Mouse (Mus musculus) thymus, adult 2 months (tissue): Measurements from ENCODE around the gene Cnih3. TPM values are rescaled to one million over a fixed set of nuclear protein-coding genes. Genes with fewer than 3 reads are reported as not detected.

ENCODE experiments used
- DNase-seq: peaks from one replicate; pipeline ENCODE4 v3.0.0; 2021
- H3K27ac ChIP-seq: fragments of 200-500 bp; 2 replicates; pipeline ENCODE4 v1.5.1; 2012; ENCODE audit warnings: low read length, control low read depth; ENCODE audit not compliant: control insufficient read depth, insufficient read depth
- H3K27me3 ChIP-seq: fragments of 200-500 bp; 2 replicates; pipeline ENCODE4 v1.6.1; 2012; ENCODE audit warnings: mild to moderate bottlenecking, low read length, moderate library complexity, mixed read lengths; ENCODE audit not compliant: control insufficient read depth, insufficient read depth
- H3K36me3 ChIP-seq: fragments of 200-500 bp; 2 replicates; pipeline ENCODE4 v1.6.1; 2012; ENCODE audit warnings: mild to moderate bottlenecking, low read length, moderate library complexity; ENCODE audit not compliant: control insufficient read depth, insufficient read depth
- H3K4me1 ChIP-seq: fragments of 200-500 bp; replicated peaks from 2 replicates; pipeline ENCODE4 v1.6.1; 2012; ENCODE audit warnings: low read length; ENCODE audit not compliant: control insufficient read depth, insufficient read depth
- H3K4me3 ChIP-seq: fragments of 200-500 bp; 2 replicates; pipeline ENCODE4 v1.5.1; 2012; ENCODE audit warnings: mild to moderate bottlenecking, low read length, control low read depth, moderate library complexity; ENCODE audit not compliant: control insufficient read depth, insufficient read depth
- CTCF ChIP-seq: fragments of 200-500 bp; IDR thresholded peaks from 2 replicates; pipeline ENCODE4 v1.5.1; 2012; ENCODE audit warnings: mild to moderate bottlenecking, control low read depth, low read length, moderate library complexity, borderline replicate concordance; ENCODE audit not compliant: control insufficient read depth, poor library complexity, insufficient read depth; ENCODE audit errors: extremely low read depth
- POLR2A ChIP-seq: fragments of 200-500 bp; IDR thresholded peaks from 2 replicates; pipeline ENCODE4 v1.6.1; 2012; ENCODE audit warnings: mild to moderate bottlenecking, low read length, control low read depth, moderate library complexity; ENCODE audit not compliant: control insufficient read depth, poor library complexity, insufficient read depth; ENCODE audit errors: extremely low read depth
- WGBS: fragments of 180-500 bp; shearing (Covaris S2); methylation state at CpG from one replicate; pipeline ENCODE4 v1.1.7; 2018; 5-methylcytosine and 5-hydroxymethylcytosine counted together
- polyA plus RNA-seq: library from polyadenylated mRNA; depleted of rRNA; stranded (reverse); fragments of >200 nt; gene quantifications from 2 replicates; pipeline ENCODE4 v1.2.3, GENCODE M21; 2012

Cnih3 gene
- polyA plus RNA-seq, 1 experiment = not detected

DNA sequence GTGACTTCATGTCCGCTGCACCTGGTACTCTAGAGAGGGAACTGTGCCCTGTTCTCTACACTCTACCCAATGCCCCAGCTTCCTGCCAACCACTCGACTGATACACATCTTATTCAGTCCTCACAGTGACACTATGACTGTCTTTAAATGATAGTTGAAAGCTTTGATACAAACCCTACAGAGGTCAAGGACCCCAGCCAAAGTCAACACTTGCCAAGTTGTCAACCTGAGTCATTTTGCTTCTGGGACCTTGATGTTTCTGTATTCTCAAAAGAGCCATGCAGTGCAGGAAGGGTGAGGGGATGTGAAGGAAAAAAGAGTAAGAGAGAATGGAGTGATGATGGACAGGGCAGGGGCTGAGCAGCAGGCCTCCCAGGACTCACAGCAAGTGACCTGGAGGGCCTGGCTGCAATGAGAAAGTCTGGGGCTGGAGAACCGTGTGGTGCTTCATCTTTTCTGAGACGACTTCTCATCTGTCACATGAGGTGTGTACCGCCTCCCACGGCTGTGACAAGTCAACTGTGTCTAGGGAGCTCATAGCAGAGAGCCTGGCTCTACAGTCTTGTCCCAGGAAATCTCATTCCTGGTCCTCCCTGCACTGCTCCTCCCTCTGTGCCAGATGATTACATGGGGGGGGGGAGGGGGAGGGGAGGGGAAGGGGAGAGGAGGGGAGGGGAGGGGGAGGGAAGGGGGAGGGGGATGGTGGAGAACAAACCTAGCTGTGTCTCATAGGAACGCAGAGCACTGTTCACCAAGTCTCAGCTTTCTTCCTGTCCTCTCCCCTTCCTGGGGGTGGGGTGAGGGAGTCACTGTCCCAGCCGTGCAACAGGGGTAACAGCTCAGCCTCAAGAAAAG, 109.8 kb downstream of the Cnih3 start:
- H3K36me3 ChIP-seq = no peaks in the 10 kb centered on the region
- 56% methylated on average over 8 of the region's 8 CpGs for WGBS
- DNase-seq = no peak
- H3K4me3 ChIP-seq = no peak overlapping the region
- H3K27ac ChIP-seq = no peak overlapping the region
- no peaks in the 10 kb centered on the region for H3K4me1 ChIP-seq
- TF ChIP-seq CTCF (no peak), POLR2A (no peak)
- no peaks in the 10 kb centered on the region for H3K27me3 ChIP-seq

DNA sequence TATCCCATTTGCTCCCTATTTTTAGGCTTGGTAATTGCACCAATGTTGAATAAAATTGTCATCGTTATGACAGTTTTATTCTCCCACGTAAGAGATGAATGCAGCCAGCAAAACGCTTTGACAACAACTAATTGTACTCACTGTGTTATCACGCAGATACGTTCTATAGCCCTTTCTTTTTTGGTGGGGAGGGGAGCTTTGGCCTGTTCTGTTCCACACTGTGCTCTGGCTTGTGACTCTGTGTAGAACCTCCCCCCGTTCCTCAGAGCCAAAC, 110.4 kb downstream of the Cnih3 start:
- H3K27me3 ChIP-seq = no peaks in the 10 kb centered on the region
- DNase-seq = no peak
- no peaks in the 10 kb centered on the region for H3K4me1 ChIP-seq
- H3K4me3 ChIP-seq = no peak overlapping the region
- no peak for TF ChIP-seq CTCF
- no peak for TF ChIP-seq POLR2A
- H3K27ac ChIP-seq = no peak overlapping the region
- WGBS = 89% methylated on average over 6 of the region's 6 CpGs
- H3K36me3 ChIP-seq = no peaks in the 10 kb centered on the region

DNA sequence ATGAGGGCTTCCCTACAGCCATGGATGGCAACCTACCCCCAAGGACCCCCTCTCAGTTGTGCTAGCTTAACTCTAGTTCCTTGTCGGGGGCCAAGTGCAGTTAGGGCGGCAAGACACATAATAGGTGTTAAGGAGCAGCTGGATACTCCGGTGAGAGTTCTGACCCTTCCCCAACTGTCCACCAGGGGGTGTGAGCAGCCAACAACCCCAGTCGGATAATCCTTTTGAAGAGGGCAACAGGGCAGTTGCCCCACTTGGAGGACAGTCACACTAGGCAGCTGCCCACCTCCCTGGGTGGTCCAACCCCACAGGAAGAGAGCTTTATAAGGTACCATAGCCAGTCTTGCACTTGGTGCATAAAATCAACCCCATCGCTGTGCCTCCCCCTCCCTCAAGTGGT, 112.6 kb downstream of the Cnih3 start:
- Histone ChIP-seq H3K4me3 (no peak overlapping the region), H3K4me1 (no peaks in the 10 kb centered on the region), H3K27me3 (no peaks in the 10 kb centered on the region), H3K36me3 (no peaks in the 10 kb centered on the region), H3K27ac (no peak overlapping the region)
- WGBS = 41% methylated on average over 5 of the region's 5 CpGs
- TF ChIP-seq POLR2A (no peak), CTCF (peak; percentile 50; the same call in 1 of the 2 replicates)
- DNase-seq = peak; percentile 11

DNA sequence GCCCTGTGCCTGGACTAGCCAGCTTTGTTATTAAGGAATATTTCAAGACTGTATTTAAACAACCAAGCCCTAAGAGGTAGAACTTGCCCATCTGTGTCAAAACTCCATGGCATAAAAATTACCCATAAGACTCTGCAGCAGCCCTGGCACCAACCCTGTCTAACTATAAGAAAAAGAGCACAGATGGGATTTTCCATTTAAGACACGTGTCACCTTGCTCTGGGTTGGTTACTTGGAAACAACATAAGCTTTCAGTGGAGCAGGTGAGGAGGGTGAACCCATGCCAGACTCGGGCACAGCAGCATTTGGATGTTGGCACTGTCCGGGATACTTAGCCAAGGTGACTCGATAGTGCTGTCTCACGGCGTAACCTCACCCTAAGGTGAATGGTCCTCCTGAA, 113.6 kb downstream of the Cnih3 start:
- H3K36me3 ChIP-seq = no peaks in the 10 kb centered on the region
- WGBS = 91% methylated on average over 6 of the region's 6 CpGs
- H3K4me1 ChIP-seq = no peaks in the 10 kb centered on the region
- H3K4me3 ChIP-seq = no peak overlapping the region
- DNase-seq = no peak
- H3K27ac ChIP-seq = no peak overlapping the region
- no peaks in the 10 kb centered on the region for H3K27me3 ChIP-seq
- no peak for TF ChIP-seq CTCF
- TF ChIP-seq POLR2A = no peak

DNA sequence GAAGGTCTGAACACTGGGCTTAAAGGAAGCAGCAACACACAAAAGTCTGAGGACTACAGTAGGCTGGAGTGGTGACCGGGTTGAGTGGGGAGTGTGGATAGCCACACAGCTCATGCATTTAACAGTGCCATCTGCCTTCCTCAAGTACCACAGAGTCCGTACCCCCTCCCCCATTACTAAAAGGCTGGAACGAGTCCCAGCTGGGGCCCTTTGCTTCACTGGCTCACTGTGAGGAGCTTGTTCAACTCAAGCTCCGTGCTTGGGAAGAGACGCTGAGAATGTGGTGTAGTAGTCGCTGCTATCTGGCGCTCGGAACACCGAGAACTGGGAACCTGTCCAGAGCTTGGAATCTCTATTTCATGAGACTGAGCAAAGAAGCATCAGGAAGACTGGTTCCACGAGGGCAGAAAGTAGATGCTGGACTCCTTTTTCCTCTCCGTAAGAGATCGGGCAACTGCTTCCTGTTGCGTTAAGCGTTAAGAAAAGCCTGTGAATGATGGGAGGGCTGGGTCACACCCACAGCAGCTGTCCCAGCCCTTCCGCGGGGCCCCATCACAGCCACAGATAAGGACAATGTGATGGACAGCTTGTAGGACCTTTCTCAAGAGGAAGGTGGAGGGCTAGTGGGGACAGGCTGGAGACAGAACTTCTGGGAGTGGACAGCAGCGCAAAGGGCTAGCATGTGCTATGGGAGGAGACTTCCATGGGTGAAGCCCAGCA, 114.3 kb downstream of the Cnih3 start:
- no peak overlapping the region for H3K4me3 ChIP-seq
- no peaks in the 10 kb centered on the region for H3K4me1 ChIP-seq
- no peaks in the 10 kb centered on the region for H3K36me3 ChIP-seq
- no peak for DNase-seq
- TF ChIP-seq POLR2A (no peak), CTCF (no peak)
- H3K27me3 ChIP-seq = no peaks in the 10 kb centered on the region
- WGBS = 74% methylated on average over 17 of the region's 17 CpGs
- H3K27ac ChIP-seq = no peak overlapping the region

DNA sequence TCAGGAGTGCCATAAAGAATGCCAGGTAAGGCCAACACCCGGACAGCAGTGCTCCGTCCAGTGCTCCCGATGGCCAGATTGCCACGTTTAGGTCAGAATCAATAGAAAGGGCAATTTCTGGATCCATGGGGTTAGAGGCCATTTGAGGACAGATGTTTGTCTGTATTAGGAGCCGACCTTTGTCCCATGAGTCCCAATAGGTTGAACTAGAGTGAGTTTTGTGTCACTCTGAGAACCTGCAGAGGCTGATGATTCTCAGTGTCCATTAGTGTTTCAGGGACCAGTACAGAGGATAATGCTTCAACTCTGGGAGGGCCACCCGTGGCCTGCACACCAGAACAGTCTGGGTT, 114.9 kb downstream of the Cnih3 start:
- DNase-seq = no peak
- TF ChIP-seq CTCF = no peak
- TF ChIP-seq POLR2A = no peak

DNA sequence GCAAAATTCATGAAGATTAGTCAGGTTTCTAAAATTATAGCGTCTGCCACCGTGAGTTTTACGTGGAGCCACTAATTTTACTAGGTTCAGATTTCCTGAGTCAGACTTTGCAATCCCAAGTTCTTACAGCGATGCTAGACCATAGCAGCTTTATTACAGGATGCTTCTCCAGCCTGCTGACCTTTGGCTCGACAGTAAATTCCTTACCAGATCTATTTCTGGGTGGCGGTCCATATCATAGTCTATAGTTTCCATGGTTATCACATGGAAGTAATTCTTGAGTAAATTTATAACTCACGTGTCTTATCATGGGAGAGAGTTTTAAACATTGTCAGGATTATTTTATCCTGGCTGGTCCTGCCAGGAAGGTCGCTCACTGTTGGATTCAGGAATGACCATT, 117.0 kb downstream of the Cnih3 start:
- DNase-seq = no peak
- H3K27me3 ChIP-seq = no peaks in the 10 kb centered on the region

More for the DNA sequence above, 114.9 kb downstream of the Cnih3 start:
- no peaks in the 10 kb centered on the region for H3K4me1 ChIP-seq
- 93% methylated on average over 6 of the region's 6 CpGs for WGBS
- H3K27me3 ChIP-seq = no peaks in the 10 kb centered on the region
- no peaks in the 10 kb centered on the region for H3K36me3 ChIP-seq
- no peak overlapping the region for H3K4me3 ChIP-seq
- H3K27ac ChIP-seq = no peak overlapping the region

More for the DNA sequence above, 117.0 kb downstream of the Cnih3 start:
- TF ChIP-seq CTCF (no peak), POLR2A (no peak)
- WGBS = 86% methylated on average over 8 of the region's 8 CpGs
- Histone ChIP-seq H3K4me3 (no peak overlapping the region), H3K27ac (no peak overlapping the region), H3K36me3 (no peaks in the 10 kb centered on the region), H3K4me1 (no peaks in the 10 kb centered on the region)
